Mouse (Mus musculus) ES-Bruce4 (cell line): ENCODE measurements around the gene Whrn.

Source experiments
- CTCF ChIP-seq: IDR thresholded peaks from one replicate; pipeline ENCODE4 v1.8.1; 2011; ENCODE audit warnings: low read depth, low read length
- POLR2A ChIP-seq: IDR thresholded peaks from one replicate; pipeline ENCODE4 v1.8.1; 2011; ENCODE audit warnings: low read length; ENCODE audit not compliant: insufficient read depth

GRCm38 (mm10) chr4:63375367-63375766, 120.4 kb downstream of the Whrn start:
- TF ChIP-seq POLR2A: no peak
- no peak for TF ChIP-seq CTCF
